Mouse (Mus musculus) kidney, embryonic 15.5 days (tissue): ENCODE measurements at regions not wholly inside any gene's neighbourhood (a gene's known extent, or its start where the extent isn't known, plus 50 kb on each side); places are given as distances from the start of the nearest gene placed in this dataset.

Source experiments
- ATAC-seq: fragments of 200-750 bp; cut with Nextera tagmentation; replicated peaks from 2 replicates; pipeline ENCODE4 v1.8.0; 2017; ENCODE audit warnings: moderate TSS enrichment; ENCODE audit not compliant: low FRiP score
- H3K27ac ChIP-seq: fragments of 300-500 bp; sonication (generic); 2 replicates; pipeline ENCODE4 v1.5.1; 2015; ENCODE audit warnings: mild to moderate bottlenecking, inconsistent platforms
- H3K27me3 ChIP-seq: fragments of 300-500 bp; sonication (generic); 2 replicates; pipeline ENCODE4 v1.6.1; 2015; ENCODE audit warnings: inconsistent platforms
- H3K36me3 ChIP-seq: fragments of 300-500 bp; sonication (generic); 2 replicates; pipeline ENCODE4 v1.6.1; 2015; ENCODE audit warnings: inconsistent platforms
- H3K4me1 ChIP-seq: fragments of 300-500 bp; sonication (generic); 2 replicates; pipeline ENCODE4 v1.6.1; 2015; ENCODE audit warnings: inconsistent platforms
- H3K4me2 ChIP-seq: fragments of 300-500 bp; sonication (generic); 2 replicates; pipeline ENCODE4 v1.6.1; 2015; ENCODE audit warnings: moderate library complexity, mild to moderate bottlenecking, inconsistent platforms
- H3K4me3 ChIP-seq: fragments of 300-500 bp; sonication (generic); replicated peaks from 2 replicates; pipeline ENCODE4 v1.5.1; 2015; ENCODE audit warnings: mild to moderate bottlenecking, inconsistent platforms
- H3K9ac ChIP-seq: fragments of 300-500 bp; sonication (generic); 2 replicates; pipeline ENCODE4 v1.6.1; 2015; ENCODE audit warnings: mild to moderate bottlenecking, inconsistent platforms
- H3K9me3 ChIP-seq: fragments of 300-500 bp; sonication (generic); replicated peaks from 2 replicates; pipeline ENCODE4 v1.6.1; 2016; ENCODE audit warnings: inconsistent platforms
- WGBS: fragments of 180-500 bp; shearing (Covaris S2); methylation state at CpG from one replicate; pipeline ENCODE4 v1.1.7; 2015; ENCODE audit warnings: mixed read lengths; 5-methylcytosine and 5-hydroxymethylcytosine counted together

DNA sequence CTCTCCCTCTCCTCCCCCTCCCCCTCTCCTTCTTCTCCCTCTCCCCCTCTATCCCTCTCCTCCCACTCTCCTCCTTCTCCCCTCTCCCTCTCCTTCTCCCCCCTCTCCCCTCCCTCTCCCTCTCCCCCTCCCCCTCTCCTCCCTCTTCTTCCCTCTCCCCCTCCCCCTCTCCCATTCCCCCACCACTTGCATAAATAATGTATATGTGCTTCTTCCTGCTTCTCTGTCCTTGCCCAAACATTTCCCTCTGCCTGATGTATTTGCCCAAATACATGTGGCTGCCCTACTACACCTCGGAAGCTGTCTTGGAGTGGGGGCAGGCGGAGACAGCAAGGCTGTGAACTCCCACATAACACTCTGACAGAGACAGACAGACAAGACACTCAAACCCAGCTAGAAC, 149.2 kb upstream of the Rybp start:
- no peak overlapping the region for H3K27ac ChIP-seq
- H3K4me1 ChIP-seq = peaks cover 37% of the 10 kb centered on the region
- H3K9me3 ChIP-seq = no peaks in the 10 kb centered on the region
- H3K4me2 ChIP-seq = no peak overlapping the region
- H3K27me3 ChIP-seq = peaks cover 42% of the 10 kb centered on the region
- H3K36me3 ChIP-seq = no peaks in the 10 kb centered on the region
- ATAC-seq = no peak
- 30% methylated on average over 2 of the region's 2 CpGs for WGBS
- no peak overlapping the region for H3K4me3 ChIP-seq
- H3K9ac ChIP-seq = no peak overlapping the region

DNA sequence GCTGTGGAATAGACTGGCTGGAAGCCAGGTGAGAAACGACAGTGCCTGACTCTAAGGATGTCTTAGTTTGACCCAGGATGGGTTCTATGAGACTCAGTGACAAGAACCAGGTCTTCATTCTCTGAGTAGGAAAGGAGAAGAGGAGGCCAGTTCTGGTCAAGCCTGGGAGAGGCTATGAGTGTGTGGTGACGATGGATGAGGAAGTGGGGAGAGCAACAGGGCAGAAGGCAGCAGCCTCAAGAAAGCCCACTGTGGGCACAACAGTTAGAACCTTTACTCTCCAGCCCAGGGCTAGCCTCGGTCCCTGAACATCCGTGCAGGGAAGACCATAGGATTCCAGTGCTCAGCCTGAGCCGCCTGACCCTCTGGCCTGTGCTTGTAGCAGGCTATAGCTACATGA, 147.9 kb upstream of the Rybp start:
- no peak for ATAC-seq

DNA sequence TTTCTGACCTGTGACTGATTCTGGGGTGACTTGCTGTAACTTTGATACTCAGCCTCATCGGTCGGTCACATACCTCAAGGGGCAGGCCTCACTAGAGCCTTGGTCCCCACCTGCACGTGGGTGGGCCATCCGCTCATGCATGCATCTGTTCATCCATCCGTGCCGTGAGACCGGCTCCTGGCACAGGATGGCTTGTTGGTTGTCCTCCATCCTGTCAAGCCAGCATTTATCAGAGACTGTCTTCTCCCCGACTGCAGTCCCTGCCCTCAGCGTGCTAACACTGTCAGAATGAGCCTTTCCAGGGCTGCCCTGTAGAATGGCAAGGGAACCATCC, 146.2 kb upstream of the Rybp start:
- Histone ChIP-seq H3K27ac (no peak overlapping the region; the same call in 1 of the 2 replicates), H3K27me3 (peaks cover 34% of the 10 kb centered on the region), H3K9ac (no peak overlapping the region), H3K4me3 (no peak overlapping the region), H3K36me3 (no peaks in the 10 kb centered on the region), H3K4me1 (peaks cover 27% of the 10 kb centered on the region), H3K4me2 (peak overlapping the region; percentile 19; the same call in 1 of the 2 replicates), H3K9me3 (no peaks in the 10 kb centered on the region)
- peak; percentile 79 for ATAC-seq
- WGBS = 38% methylated on average over 9 of the region's 9 CpGs

More for the DNA sequence above, 147.9 kb upstream of the Rybp start:
- Histone ChIP-seq H3K27ac (no peak overlapping the region), H3K9ac (no peak overlapping the region), H3K36me3 (no peaks in the 10 kb centered on the region), H3K4me1 (peaks cover 37% of the 10 kb centered on the region), H3K4me3 (no peak overlapping the region), H3K27me3 (peaks cover 34% of the 10 kb centered on the region), H3K4me2 (no peak overlapping the region), H3K9me3 (no peaks in the 10 kb centered on the region)
- WGBS = 71% methylated on average over 5 of the region's 5 CpGs

DNA sequence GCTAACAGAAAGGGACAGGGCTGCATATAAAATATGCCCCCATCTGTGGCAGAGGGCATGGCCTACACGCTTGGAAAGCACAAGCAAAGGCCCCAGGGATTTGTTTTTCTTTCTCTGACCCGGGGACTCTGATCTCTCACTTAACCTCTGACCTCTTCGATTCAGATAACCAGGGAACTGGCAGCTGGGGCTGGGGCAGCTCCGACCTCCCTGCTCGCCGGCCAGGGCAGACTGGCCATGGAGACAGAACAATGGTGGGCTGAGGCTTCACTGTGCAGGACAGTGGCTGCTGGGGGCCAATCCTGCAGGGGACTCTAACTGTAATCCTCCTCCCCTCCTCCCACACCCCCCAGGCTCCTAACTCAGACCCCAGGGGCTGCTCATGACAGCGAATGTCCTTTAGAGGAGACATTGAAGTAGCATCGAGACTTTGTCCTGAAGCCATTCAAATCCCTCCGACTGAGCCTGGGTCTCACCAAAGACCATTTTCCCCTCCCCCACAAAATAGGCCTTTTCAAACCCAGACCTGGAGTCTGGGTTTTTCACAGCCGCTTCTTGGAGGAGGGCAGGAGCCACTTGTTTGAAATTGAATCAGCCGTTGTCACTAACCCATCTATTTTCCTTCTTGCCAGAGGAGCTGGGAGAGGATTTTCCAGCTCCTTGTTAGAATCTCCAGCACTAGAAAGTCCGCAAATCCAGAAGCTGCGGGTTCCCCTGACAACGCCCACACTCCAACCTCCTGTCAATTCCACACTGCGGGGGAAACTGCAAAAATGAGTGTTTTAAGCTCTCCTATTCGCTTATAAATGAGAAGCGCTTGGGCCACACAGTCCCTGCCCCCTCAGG, 145.6 kb upstream of the Rybp start:
- Histone ChIP-seq H3K9me3 (no peaks in the 10 kb centered on the region), H3K27me3 (peaks cover 34% of the 10 kb centered on the region), H3K36me3 (no peaks in the 10 kb centered on the region), H3K4me2 (0 out of 2 replicates have a peak overlapping the region, but pooled peaks have one; percentile 19), H3K27ac (no peak overlapping the region; the same call in none of the 2 replicates), H3K4me3 (no peak overlapping the region), H3K4me1 (peaks cover 21% of the 10 kb centered on the region), H3K9ac (no peak overlapping the region)
- ATAC-seq = peak; percentile 52; the same call in 1 of the 2 replicates
- WGBS = 18% methylated on average over 17 of the region's 17 CpGs

DNA sequence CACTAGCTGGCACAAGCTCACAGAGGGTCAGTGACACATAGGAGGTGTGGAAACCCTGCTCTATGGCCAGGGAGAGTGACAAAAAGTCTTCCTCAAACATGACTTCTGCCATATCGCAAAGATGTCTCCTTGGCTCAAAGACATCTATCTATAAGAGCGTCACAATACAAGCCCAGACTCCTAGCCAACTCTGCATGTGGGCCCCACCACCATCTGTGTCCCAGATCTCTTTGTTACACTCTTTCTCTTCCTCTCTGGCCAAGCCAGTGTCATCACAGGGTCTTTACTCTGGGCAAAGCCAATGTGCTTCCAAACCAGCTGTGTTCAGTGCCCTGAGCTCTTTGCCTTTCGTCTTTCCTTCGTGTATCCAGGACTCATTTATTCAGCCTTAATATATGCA, 143.0 kb upstream of the Rybp start:
- peaks cover 17% of the 10 kb centered on the region for H3K4me1 ChIP-seq
- no peak overlapping the region for H3K4me3 ChIP-seq
- no peak overlapping the region for H3K27ac ChIP-seq
- no peak overlapping the region for H3K9ac ChIP-seq
- no peak overlapping the region for H3K4me2 ChIP-seq
- no peaks in the 10 kb centered on the region for H3K36me3 ChIP-seq
- no peak for ATAC-seq
- 94% methylated on average over 4 of the region's 4 CpGs for WGBS
- peaks cover 21% of the 10 kb centered on the region; the same call in 1 of the 2 replicates for H3K27me3 ChIP-seq
- H3K9me3 ChIP-seq = no peaks in the 10 kb centered on the region

DNA sequence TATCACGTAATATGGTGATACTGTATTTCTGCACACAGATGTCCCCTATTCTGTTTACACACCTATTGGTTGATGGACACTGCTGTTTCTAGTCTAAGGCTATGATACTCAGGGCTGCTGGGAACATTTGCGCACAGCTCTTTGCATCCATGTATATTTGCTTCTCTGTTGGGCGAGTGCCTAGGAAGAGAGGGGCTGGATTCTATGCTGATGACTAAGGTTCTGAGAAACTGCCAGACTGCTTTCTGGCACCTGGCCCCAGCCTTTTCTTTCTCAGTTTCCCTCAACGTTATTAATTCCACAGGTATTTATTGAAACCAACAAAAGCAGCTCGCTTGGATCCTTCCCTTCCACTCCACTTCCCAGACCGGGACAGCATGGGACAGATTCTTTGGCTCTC, 142.2 kb upstream of the Rybp start:
- Histone ChIP-seq H3K36me3 (no peaks in the 10 kb centered on the region), H3K27ac (no peak overlapping the region), H3K9ac (no peak overlapping the region), H3K4me1 (peaks cover 23% of the 10 kb centered on the region), H3K9me3 (no peaks in the 10 kb centered on the region), H3K27me3 (peaks cover 20% of the 10 kb centered on the region; the same call in 1 of the 2 replicates), H3K4me3 (no peak overlapping the region), H3K4me2 (no peak overlapping the region)
- no peak for ATAC-seq
- WGBS = 90% methylated on average over 6 of the region's 6 CpGs

DNA sequence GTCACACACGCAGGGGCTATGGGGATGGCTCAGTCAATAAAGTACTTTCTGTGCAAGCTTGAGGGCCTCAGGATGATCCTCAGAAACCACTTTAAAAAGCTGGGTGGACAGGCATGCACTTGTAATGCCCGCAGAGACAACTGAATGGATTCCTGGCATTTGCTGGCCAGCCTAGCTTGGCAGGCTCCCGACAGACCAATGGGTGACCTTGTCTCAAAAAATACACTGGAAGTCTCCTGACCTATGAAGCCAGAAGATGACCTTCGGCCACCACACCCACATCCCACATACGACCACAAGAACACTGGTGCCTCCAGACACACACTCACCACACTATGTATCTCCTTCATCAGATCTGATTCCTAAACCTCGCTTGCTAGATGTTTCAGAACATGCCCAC, 141.5 kb upstream of the Rybp start:
- no peaks in the 10 kb centered on the region for H3K9me3 ChIP-seq
- 74% methylated on average over 6 of the region's 6 CpGs for WGBS
- no peak for ATAC-seq
- no peak overlapping the region for H3K27ac ChIP-seq
- peaks cover 23% of the 10 kb centered on the region for H3K4me1 ChIP-seq
- no peak overlapping the region for H3K9ac ChIP-seq
- no peak overlapping the region for H3K4me3 ChIP-seq
- H3K36me3 ChIP-seq = no peaks in the 10 kb centered on the region
- no peak overlapping the region for H3K4me2 ChIP-seq
- peaks cover 20% of the 10 kb centered on the region; the same call in 1 of the 2 replicates for H3K27me3 ChIP-seq

DNA sequence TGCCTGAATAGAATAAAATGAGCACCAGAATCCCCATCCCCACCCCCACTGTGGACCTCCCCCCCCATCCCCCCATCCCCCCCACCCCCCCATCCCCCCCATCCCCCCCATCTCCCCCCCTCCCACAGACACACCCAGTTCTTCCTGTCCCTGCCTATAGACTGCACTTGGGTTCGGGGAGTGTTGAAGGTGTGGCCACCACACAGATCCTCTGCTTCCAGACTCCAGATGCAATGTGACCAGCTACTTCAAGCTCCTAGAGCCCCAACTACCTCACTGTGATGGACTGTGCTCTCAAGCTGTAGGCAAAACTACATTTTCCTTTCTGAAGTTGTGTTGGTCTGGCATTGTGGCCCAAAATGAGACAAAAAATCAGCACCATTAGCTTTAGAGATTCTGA, 138.3 kb upstream of the Rybp start:
- 50% methylated on average over 1 of the region's 1 CpGs for WGBS
- no peak overlapping the region for H3K4me2 ChIP-seq
- H3K36me3 ChIP-seq = no peaks in the 10 kb centered on the region
- H3K4me3 ChIP-seq = no peak overlapping the region
- H3K4me1 ChIP-seq = peaks cover 21% of the 10 kb centered on the region
- no peak overlapping the region for H3K9ac ChIP-seq
- no peak for ATAC-seq
- peaks cover 37% of the 10 kb centered on the region for H3K27me3 ChIP-seq
- no peaks in the 10 kb centered on the region for H3K9me3 ChIP-seq
- H3K27ac ChIP-seq = no peak overlapping the region

DNA sequence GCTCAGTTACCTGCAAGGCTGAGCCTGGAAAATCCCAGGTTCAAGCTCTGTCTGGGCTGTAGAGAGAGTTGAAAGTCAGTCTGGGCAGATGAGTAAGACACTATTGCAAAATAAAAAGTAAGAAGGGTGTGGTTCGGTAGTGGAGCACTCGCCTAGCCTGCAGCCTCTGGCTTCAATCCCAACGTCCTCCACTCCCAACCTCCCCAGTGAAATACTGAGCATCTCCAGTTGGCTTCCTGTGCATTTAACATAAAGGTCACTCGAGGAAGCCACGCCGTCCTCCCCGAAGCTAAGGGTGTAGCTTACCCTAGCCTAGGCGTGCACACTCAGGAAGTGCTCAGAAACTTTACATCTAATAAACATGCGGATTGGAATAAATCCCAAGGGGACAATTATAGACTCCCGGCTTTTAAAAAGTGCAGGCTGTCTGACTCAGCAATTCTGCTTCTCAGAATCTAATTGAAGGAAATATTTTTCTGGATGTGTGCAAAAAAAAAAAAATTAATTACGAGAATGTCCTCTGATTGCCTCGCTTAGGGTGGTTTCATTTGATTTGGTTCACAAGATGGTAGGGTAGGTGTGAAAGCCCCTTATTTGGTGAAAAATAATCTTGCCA, 137.6 kb upstream of the Rybp start:
- 39% methylated on average over 12 of the region's 12 CpGs for WGBS
- Histone ChIP-seq H3K27me3 (peaks cover 38% of the 10 kb centered on the region), H3K36me3 (no peaks in the 10 kb centered on the region), H3K4me2 (no peak overlapping the region), H3K9ac (no peak overlapping the region), H3K27ac (no peak overlapping the region), H3K9me3 (no peaks in the 10 kb centered on the region), H3K4me3 (no peak overlapping the region), H3K4me1 (peaks cover 23% of the 10 kb centered on the region)
- no peak; the same call in 1 of the 2 replicates for ATAC-seq

DNA sequence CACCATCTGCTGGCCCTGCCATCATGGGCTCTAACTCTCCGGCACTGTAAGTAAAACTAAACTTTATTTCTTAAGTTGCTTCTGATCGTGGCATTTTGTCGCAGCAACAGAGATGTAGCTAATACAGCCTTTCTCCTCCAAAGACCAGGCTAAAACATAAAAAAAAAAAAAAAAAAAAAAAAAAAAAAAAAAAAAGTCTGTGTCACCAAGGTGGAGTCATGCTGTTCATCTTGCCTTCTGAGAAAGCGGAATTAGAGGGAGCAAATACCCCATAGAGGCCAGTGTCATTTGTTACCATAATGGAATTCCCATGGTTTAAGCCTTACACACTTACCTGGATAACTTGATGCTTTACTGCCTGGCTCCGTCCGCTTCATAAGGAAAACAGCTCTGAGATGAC, 136.9 kb upstream of the Rybp start:
- no peak overlapping the region for H3K27ac ChIP-seq
- H3K4me2 ChIP-seq = no peak overlapping the region
- H3K9me3 ChIP-seq = no peaks in the 10 kb centered on the region
- ATAC-seq = no peak
- no peaks in the 10 kb centered on the region for H3K36me3 ChIP-seq
- H3K4me3 ChIP-seq = no peak overlapping the region
- H3K27me3 ChIP-seq = peaks cover 33% of the 10 kb centered on the region
- H3K9ac ChIP-seq = no peak overlapping the region
- peaks cover 23% of the 10 kb centered on the region for H3K4me1 ChIP-seq
- 95% methylated on average over 6 of the region's 6 CpGs for WGBS

DNA sequence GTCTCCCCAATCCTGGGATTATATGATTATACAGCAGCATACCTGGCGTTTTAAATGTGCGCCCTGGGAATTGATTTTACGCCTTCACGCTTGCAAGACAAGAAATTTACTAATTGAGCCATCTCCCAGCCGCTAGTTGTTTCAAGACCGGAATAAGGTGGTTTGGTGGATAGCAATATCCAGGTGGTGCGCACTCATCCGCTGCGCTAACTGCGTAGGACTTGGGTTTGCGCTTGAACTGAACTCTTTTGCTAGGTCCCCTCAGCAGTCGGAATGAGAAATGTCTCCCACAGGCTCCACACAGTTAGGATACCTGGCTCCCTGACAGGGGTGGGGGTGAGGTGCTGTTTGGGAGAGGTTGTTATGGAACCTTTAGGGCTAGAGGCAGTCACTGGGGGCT, 136.4 kb upstream of the Rybp start:
- H3K9me3 ChIP-seq = no peaks in the 10 kb centered on the region
- no peak overlapping the region for H3K4me2 ChIP-seq
- no peak for ATAC-seq
- H3K9ac ChIP-seq = no peak overlapping the region
- H3K4me3 ChIP-seq = no peak overlapping the region
- H3K36me3 ChIP-seq = no peaks in the 10 kb centered on the region
- peaks cover 23% of the 10 kb centered on the region for H3K4me1 ChIP-seq
- WGBS = 95% methylated on average over 12 of the region's 12 CpGs
- H3K27ac ChIP-seq = no peak overlapping the region
- peaks cover 30% of the 10 kb centered on the region for H3K27me3 ChIP-seq

DNA sequence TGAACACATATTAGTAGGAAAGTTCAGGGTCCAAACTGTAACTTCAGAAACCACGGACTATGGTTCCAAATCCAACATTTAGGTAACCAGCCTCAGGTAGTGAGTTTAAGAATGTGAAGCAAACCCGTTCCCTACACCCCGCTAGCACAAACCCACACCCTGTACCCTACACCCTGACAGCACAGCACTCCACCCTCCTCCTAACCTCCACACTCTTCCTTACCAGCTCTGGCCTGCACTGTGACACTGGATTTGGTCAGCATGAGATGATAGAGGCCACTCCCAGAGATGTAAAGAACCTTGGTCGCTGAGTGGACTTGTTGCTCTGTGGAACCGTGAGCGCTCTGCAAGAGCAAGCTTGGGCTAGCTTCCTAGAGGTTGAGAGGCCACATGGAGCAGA, 135.3 kb upstream of the Rybp start:
- Histone ChIP-seq H3K36me3 (no peaks in the 10 kb centered on the region), H3K27ac (no peak overlapping the region), H3K4me3 (no peak overlapping the region), H3K9me3 (no peaks in the 10 kb centered on the region), H3K4me1 (peaks cover 23% of the 10 kb centered on the region), H3K9ac (no peak overlapping the region), H3K4me2 (peak overlapping the region; percentile 27; the same call in 1 of the 2 replicates), H3K27me3 (peaks cover 30% of the 10 kb centered on the region)
- ATAC-seq = no peak
- WGBS = 85% methylated on average over 6 of the region's 6 CpGs
